Mouse (Mus musculus) liver, postnatal 0 days (tissue): ENCODE results near the gene Gps1. TPM values are rescaled to one million over a fixed set of nuclear protein-coding genes. Genes with fewer than 3 reads are reported as not detected.
A peak's percentile ranks its signal among the peaks of the same experiment; 100 is the strongest.
"Not testable (repeated sequence)": the region's sequence is repeated elsewhere in the genome, so short reads cannot be mapped to it uniquely, and the experiment has no call there.

Source experiments
- ATAC-seq: fragments of 200-750 bp; cut with Nextera tagmentation; 2 replicates; pipeline ENCODE4 v1.8.0; 2017; ENCODE audit warnings: mild to moderate bottlenecking, moderate library complexity
- DNase-seq: peaks from one replicate; pipeline ENCODE4 v3.0.0-alpha.2; 2016
- H3K27ac ChIP-seq: fragments of 300-500 bp; sonication (generic); 2 replicates; pipeline ENCODE4 v1.5.1; 2014; ENCODE audit warnings: antibody characterized with exemption, moderate library complexity, mild to moderate bottlenecking, low read depth
- H3K27me3 ChIP-seq: fragments of 300-500 bp; sonication (generic); 2 replicates; pipeline ENCODE4 v1.6.1; 2014; ENCODE audit warnings: low read length, control low read depth, mixed read lengths; ENCODE audit not compliant: insufficient read depth
- H3K36me3 ChIP-seq: fragments of 300-500 bp; sonication (generic); replicated peaks from 2 replicates; pipeline ENCODE4 v1.6.1; 2014; ENCODE audit warnings: mild to moderate bottlenecking, control low read depth, low read length, moderate library complexity, mixed read lengths; ENCODE audit not compliant: insufficient read depth
- H3K4me1 ChIP-seq: fragments of 300-500 bp; sonication (generic); 2 replicates; pipeline ENCODE4 v1.6.1; 2014; ENCODE audit warnings: antibody characterized with exemption, mild to moderate bottlenecking, control low read depth; ENCODE audit not compliant: insufficient read depth
- H3K4me2 ChIP-seq: fragments of 300-500 bp; sonication (generic); 2 replicates; pipeline ENCODE4 v1.6.1; 2014; ENCODE audit warnings: low read depth, mild to moderate bottlenecking, low read length, moderate library complexity, mixed read lengths
- H3K4me3 ChIP-seq: fragments of 300-500 bp; sonication (generic); 2 replicates; pipeline ENCODE4 v1.5.1; 2014; ENCODE audit warnings: low read depth, low read length
- H3K9ac ChIP-seq: fragments of 300-500 bp; sonication (generic); replicated peaks from 2 replicates; pipeline ENCODE4 v1.6.1; 2014; ENCODE audit warnings: mild to moderate bottlenecking, moderate library complexity
- H3K9me3 ChIP-seq: fragments of 300-500 bp; sonication (generic); 2 replicates; pipeline ENCODE4 v1.6.1; 2016; ENCODE audit warnings: mild to moderate bottlenecking, control low read depth, low read length, mixed read lengths
- CTCF ChIP-seq: sonication (generic); IDR thresholded peaks from 2 replicates; pipeline ENCODE4 v1.5.1; 2016; ENCODE audit warnings: antibody characterized with exemption, low read depth
- EP300 ChIP-seq: IDR thresholded peaks from 2 replicates; pipeline ENCODE4 v1.6.1; 2016; ENCODE audit warnings: antibody characterized with exemption, low read depth, mild to moderate bottlenecking
- WGBS: fragments of 180-500 bp; shearing (Covaris S2); extraction: QIAGEN DNeasy Blood & Tissue Kit; methylation state at CpG from one replicate; pipeline ENCODE4 v1.1.7; 2014; ENCODE audit not compliant: insufficient replicate concordance; 5-methylcytosine and 5-hydroxymethylcytosine counted together
- polyA plus RNA-seq: library from polyadenylated mRNA; unstranded; fragments of >200 nt; fragmentation: Nextera tagmentation; extraction: Ambion mirVana; gene quantifications from 2 replicates; pipeline ENCODE4 v1.2.1, GENCODE M21; 2015

Gene Gps1
- polyA plus RNA-seq, 1 experiment from 2014 or later: 50.8 TPM

DNA sequence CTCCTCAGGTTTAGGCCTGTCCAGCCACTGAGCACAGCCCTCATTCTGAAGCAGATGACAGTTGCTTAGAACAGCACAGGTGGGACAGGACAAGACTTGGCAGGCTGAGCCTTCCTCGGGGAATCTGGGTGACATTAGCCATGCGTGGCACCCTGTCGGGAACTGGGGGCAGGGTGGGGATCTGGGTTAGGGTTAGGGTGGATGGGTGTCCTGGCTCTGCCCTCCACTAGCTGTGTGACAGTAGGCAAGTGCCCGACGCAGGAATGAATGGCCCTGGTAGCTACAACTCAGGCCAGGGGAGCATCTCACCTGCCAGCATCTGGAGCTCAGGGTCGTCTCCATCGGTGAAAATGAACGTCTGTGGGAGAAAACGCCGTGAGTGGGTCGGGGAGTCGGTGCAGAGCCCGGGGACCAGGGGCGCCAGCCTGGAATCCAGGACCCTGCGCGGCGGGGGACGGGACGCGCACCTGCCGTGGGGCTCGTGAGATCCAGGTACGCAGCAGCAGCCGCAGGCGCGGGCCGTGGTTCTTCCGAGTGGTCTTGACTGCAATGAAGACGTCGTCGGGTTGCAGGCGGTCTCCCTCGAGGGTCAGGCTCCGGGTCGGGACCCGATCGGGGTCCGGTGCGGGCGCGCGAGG is 527 bp upstream of the Gps1 start:
- 3% methylated on average over 41 of the region's 42 CpGs for WGBS
- Histone ChIP-seq H3K4me2 (peak overlapping the region; percentile 100), H3K27ac (peak overlapping the region; percentile 77), H3K4me3 (peak overlapping the region; percentile 90), H3K27me3 (no peaks in the 10 kb centered on the region), H3K4me1 (peaks cover 19% of the 10 kb centered on the region), H3K36me3 (peaks cover 17% of the 10 kb centered on the region), H3K9me3 (no peaks in the 10 kb centered on the region), H3K9ac (peak overlapping the region; percentile 88)
- DNase-seq (no peak), ATAC-seq (peak; percentile 4; the same call in 1 of the 2 replicates)
- TF ChIP-seq EP300 (no peak), CTCF (no peak)

- Histone ChIP-seq H3K9ac (peak overlapping the region; percentile 88), H3K9me3 (no peaks in the 10 kb centered on the region), H3K36me3 (peaks cover 30% of the 10 kb centered on the region), H3K4me1 (peaks cover 19% of the 10 kb centered on the region), H3K27me3 (no peaks in the 10 kb centered on the region), H3K27ac (no peak overlapping the region), H3K4me2 (peak overlapping the region; percentile 100), H3K4me3 (peak overlapping the region; percentile 90)
- ATAC-seq (no peak), DNase-seq (no peak)
- WGBS: 33% methylated on average over 9 of the region's 9 CpGs
- TF ChIP-seq EP300 (no peak), CTCF (no peak)
These were observed 1.1 kb downstream of the Gps1 start for GRCm38 (mm10) chr11:120785145-120785544.

GRCm38 (mm10) chr11:120788460-120788859 is 4.4 kb downstream of the Gps1 start:
- H3K4me2 ChIP-seq, H3K27ac ChIP-seq, H3K27me3 ChIP-seq, DNase-seq, H3K4me3 ChIP-seq, H3K9me3 ChIP-seq, ATAC-seq, H3K9ac ChIP-seq: not testable (repeated sequence)
- H3K36me3 ChIP-seq: peaks cover 63% of the 10 kb centered on the region
- H3K4me1 ChIP-seq: peaks cover 16% of the 10 kb centered on the region
- 75% methylated on average over 9 of the region's 10 CpGs for WGBS

DNA sequence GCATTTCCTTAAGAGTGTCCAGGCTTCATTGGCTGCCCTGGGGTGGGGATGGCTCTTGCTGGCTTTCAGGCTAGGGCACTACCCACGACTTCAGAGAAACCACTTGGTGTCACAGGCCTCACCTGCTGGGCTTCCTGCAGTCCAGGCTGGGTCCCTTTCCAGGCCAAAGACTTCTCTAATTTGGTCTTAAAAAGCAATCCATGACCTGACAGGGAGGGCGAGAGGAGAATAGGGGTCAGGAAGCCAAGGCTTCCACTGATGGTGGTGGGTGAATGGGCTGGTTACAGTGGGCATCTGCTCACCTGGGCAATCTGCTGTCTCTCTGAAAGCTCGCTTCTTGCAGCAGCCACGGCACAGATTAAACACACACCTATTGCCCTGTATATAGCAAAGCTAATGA is 5.3 kb downstream of the Gps1 start:
- Histone ChIP-seq H3K4me3 (no peak overlapping the region), H3K9me3 (no peaks in the 10 kb centered on the region), H3K27me3 (no peaks in the 10 kb centered on the region), H3K9ac (no peak overlapping the region), H3K4me2 (no peak overlapping the region), H3K4me1 (peaks cover 12% of the 10 kb centered on the region), H3K27ac (no peak overlapping the region), H3K36me3 (peaks cover 72% of the 10 kb centered on the region)
- 74% methylated on average over 4 of the region's 4 CpGs for WGBS
- TF ChIP-seq CTCF (no peak), EP300 (no peak)
- no peak for DNase-seq
- no peak for ATAC-seq

DNA sequence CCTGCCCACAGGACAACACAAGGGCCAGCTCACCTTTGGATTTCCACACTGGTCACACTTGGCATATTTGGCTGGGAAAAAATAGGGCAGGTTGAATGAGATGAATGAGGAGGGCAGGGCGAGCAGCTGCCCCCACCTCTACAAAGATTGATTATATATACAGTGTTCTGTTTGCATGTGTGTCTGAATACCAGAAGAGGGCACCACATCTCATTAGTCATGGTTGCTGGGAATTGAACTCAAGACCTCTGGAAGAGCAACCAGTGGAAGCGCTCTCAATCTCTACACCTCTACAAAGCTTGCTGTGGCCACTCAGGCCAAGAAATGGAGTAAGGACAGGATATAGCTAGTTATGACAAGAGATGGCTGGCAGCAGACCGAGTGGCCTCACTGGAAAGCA is 5.7 kb downstream of the Gps1 start:
- no peaks in the 10 kb centered on the region for H3K9me3 ChIP-seq
- no peak overlapping the region for H3K4me3 ChIP-seq
- H3K9ac ChIP-seq: no peak overlapping the region
- no peak overlapping the region for H3K4me2 ChIP-seq
- no peak overlapping the region for H3K27ac ChIP-seq
- no peak for DNase-seq
- no peak for TF ChIP-seq EP300
- TF ChIP-seq CTCF: no peak
- peaks cover 72% of the 10 kb centered on the region for H3K36me3 ChIP-seq
- H3K4me1 ChIP-seq: peaks cover 12% of the 10 kb centered on the region
- no peaks in the 10 kb centered on the region for H3K27me3 ChIP-seq
- WGBS: 82% methylated on average over 3 of the region's 3 CpGs
- peak; percentile 16; the same call in 1 of the 2 replicates for ATAC-seq

DNA sequence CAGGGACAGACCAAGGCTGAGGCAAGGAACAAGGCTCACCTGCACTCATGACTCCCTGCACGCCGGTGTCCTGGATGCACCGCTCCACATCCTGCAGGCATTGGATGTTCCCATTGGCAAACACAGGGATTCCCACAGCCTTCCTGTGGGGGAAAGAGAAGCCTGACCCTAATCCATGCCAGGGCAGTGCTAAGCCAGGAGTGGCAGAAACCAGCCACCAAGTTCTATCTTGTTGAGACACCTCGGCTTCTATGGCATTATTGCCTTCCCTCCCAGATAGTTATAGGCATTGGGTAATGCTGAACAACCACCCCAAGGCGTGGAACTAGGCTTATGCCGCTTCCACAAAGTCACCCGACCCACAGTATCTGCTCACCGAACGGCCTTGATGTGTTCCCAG is 8.6 kb downstream of the Gps1 start:
- Histone ChIP-seq H3K27ac (no peak overlapping the region), H3K27me3 (no peaks in the 10 kb centered on the region), H3K4me1 (peaks cover 10% of the 10 kb centered on the region), H3K9ac (no peak overlapping the region), H3K36me3 (peaks cover 58% of the 10 kb centered on the region), H3K9me3 (no peaks in the 10 kb centered on the region), H3K4me3 (no peak overlapping the region), H3K4me2 (no peak overlapping the region)
- TF ChIP-seq EP300 (no peak), CTCF (no peak)
- WGBS: 91% methylated on average over 9 of the region's 9 CpGs
- ATAC-seq (no peak), DNase-seq (no peak)
